Mouse (Mus musculus) T-helper 2 cell (primary cell): ENCODE measurements around the gene Klhdc4.

Experiments used
- in situ Hi-C: fragments of 300-600 bp; cut with MboI, MseI; formaldehyde crosslinking; loops from one replicate; pipeline ENCODE4 v1.15.1; 2025; ENCODE audit warnings: high pct_unique_total_duplicates

The Klhdc4 gene

GRCm38 (mm10) chr8:121850018-121850417 is 20.6 kb upstream of the Klhdc4 start:
- in situ Hi-C loops: loop anchor here (5.0 kb wide), 1 partner anchor 52 kb away; no protein-coding TSS in a partner anchor

GRCm38 (mm10) chr8:121849303-121849702 is 19.9 kb upstream of the Klhdc4 start:
- in situ Hi-C loops: no loop called here

DNA sequence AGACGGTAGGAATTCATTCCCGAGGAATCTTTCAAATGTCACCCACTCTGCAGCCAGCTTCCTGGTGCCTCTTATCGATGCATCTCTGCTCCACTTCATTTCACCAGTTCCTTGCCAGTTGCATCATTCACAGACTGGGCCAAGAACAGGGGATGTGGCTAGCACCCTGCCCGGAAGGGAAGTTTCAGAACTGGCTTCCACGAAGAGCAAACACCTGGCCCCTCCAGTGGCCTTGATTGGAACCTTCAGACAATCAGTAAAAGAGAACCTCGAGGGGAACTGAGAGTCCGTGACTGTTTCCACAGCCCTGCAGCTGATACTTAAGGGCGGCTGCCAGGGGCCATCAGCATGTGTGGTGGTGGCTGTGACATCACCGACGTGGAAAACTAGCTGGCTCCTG is 19.1 kb upstream of the Klhdc4 start:
- in situ Hi-C loops: no loop called here

DNA sequence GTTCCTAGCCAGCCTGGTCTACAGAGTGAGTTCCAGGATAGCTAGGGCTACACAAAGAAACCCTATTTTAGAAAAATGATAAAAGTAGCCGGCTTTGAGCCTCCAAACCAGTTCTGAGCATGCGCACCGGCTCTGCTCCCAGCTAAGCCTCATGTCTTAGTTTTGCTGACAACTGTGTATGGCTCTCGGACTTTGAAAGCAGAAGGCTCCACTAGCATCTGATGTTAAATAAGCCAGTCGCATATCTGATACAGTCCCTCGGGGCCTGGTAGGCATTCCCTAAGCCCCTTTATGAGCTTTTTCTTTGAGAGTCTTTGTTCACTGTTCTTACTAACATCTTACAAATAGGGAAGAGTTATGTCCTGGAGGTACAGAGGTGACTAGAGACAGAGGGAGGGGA is 18.6 kb upstream of the Klhdc4 start:
- in situ Hi-C loops: no loop called here

- in situ Hi-C loops: no loop called here
These were observed 18.0 kb upstream of the Klhdc4 start for GRCm38 (mm10) chr8:121847261-121847822.

GRCm38 (mm10) chr8:121846815-121847214 is 17.4 kb upstream of the Klhdc4 start:
- in situ Hi-C loops: no loop called here

DNA sequence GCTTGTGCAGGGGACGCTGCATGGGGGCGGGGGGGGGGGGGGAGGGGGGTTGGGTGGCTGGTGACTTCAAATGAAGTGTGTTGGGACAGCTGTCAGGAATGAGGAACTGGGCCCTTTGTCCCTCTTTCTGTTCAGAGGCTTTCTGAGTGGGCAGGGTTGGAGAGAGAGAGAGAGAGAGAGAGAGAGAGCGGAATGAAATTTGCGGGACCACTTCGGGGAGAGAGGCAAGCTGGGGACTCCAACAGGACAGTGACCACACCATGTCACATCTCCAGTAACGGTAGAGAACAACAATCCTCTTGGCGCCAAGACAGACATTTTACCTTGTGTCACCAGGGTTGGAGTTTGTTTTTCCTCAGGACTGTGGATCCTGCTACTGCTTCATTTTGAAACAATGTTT is 15.4 kb upstream of the Klhdc4 start:
- in situ Hi-C loops: no loop called here

DNA sequence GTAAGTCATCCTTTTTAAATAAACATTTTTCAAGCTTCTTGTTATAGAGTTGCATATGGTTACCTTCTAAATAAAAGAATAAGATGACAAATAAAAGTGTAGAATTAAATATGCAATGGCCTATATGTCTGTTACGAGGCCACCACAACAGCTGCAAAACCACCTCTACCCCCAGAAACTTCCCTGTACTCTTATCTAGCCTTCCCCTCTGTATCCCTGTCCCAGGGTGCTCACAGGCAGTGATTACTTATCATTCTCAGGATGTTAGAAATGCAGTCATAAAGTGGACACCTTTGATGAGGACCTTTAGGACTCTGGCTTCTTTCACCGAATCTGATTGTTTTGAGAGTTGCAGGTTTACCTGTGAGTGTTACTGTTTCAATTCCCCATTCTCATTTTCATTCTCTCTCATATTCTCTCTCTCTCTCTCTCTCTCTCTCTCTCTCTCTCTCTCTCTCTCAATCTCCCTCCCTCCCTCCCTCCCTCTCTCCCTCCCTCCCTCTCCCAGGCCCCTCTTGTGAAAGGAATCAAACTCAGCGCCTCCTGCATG is 13.9 kb upstream of the Klhdc4 start:
- in situ Hi-C loops: no loop called here

GRCm38 (mm10) chr8:121842064-121842955 is 12.9 kb upstream of the Klhdc4 start:
- in situ Hi-C loops: no loop called here

GRCm38 (mm10) chr8:121841242-121841641 is 11.9 kb upstream of the Klhdc4 start:
- in situ Hi-C loops: no loop called here

DNA sequence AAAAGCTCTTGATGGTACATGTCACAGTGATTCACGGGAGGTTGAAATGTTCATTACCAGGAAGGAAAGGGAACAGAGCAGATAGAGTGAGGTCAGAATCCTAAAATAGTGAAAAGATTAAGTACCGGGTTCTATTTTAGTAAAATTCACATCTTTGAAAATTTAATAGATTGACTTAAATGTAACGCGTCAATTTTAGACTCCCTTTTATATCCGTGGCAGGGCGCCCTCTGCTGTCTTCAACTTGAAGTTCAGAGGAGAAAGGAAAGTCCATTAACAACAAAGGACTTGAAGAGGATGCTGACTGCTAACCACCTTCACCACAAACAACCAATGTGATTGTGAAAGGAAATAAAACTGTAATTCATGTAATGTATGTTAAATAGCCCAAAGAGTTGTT is 3.1 kb upstream of the Klhdc4 start:
- in situ Hi-C loops: no loop called here

- in situ Hi-C loops: no loop called here
These were observed 2.7 kb upstream of the Klhdc4 start for GRCm38 (mm10) chr8:121832061-121832460.

DNA sequence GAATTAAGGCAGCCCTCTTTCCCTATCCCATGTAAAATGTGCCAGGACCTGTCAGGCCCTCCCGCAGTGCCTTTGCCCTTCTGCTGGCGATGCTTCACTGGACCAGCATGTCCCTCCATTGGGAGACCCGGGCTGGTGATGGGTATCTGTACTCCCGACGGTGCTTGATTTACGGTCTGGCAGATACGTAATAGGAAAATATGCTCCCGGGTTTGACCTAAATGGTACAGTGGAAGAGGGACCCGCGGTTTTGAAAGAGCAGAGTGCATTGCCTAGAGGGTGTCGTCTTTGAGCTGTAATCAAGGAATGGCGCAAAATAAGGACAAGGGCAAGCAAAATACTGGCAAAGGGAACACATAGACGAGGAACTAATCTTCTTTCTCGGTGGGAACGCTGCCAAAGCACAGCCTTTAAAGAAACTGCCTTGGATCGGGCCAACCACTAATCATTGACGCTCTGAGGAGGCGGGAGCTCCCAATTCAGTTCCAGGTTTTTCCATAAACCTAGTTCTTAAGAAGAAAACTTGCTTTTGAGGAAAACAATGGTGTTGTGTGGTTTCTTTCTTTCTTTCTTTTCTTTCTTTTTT is 501 bp upstream of the Klhdc4 start:
- in situ Hi-C loops: no loop called here

DNA sequence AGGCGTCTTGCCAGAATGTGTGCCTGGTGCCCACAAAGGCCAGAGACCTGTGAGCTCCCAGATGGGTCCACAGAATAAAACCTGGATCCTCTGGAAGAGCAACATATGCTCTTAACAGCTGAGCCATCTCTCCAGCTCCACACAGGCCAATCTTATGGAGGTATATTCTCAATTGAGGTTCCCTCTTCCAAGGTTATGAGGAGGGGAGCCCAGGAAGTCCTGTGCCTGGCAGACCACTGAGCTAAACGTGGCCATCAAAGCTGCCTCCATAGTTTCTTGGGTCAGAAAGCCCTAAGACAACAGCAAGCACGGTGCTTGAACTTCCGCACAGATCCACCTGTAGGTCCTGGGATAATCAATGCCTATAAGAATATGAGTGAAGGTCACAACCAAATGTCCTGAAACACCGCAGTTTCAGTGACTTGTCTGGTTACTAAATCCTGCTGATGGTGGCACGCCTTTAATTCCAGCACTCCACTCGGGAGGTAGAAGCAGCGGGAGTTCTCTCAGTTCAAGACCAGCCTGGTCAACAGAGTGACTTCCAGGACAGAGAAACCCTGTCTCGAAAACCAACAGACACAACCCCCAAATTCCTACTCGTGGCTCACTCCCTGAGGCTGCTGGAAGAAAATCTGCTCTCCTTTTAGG is 869 bp downstream of the Klhdc4 start:
- in situ Hi-C loops: no loop called here

GRCm38 (mm10) chr8:121827726-121828125 is 1.6 kb downstream of the Klhdc4 start:
- in situ Hi-C loops: no loop called here

- in situ Hi-C loops: no loop called here
These were observed 7.6 kb downstream of the Klhdc4 start for GRCm38 (mm10) chr8:121821770-121822169.

GRCm38 (mm10) chr8:121821320-121821719 is 8.0 kb downstream of the Klhdc4 start:
- in situ Hi-C loops: no loop called here

DNA sequence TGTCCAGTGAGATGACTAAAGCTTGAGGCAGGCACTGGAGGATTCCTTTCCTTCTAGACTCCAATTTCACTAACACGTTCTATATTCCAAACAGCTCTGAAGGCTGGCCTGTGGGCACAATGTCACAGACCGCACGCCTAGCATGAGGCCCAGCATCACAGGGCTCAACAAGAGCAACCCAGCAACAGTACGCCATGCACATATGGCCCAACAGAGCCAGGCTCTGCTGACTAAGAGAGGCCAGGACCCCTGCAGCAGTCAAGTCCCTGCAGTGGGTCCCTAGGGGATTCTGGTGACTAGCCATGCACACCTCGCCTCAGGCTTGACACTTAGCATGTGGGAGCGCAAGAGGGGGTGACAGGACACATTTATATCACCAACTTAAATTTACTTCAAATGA is 8.5 kb downstream of the Klhdc4 start:
- in situ Hi-C loops: no loop called here

- in situ Hi-C loops: no loop called here
These were observed 11.1 kb downstream of the Klhdc4 start for GRCm38 (mm10) chr8:121818226-121818625.

- in situ Hi-C loops: no loop called here
These were observed 17.3 kb downstream of the Klhdc4 start for GRCm38 (mm10) chr8:121811931-121812570.

- in situ Hi-C loops: no loop called here
These were observed 17.9 kb downstream of the Klhdc4 start for GRCm38 (mm10) chr8:121811502-121811901.
